Mouse (Mus musculus): ENCODE measurements around the gene G430095P16Rik. TPM values are rescaled to one million over a fixed set of nuclear protein-coding genes. Genes with fewer than 3 reads are reported as not detected.
A peak's percentile ranks its signal among the peaks of the same experiment; 100 is the strongest.

G430095P16Rik gene
- total RNA-seq (2021), result under 1 TPM in 1 of 2 experiments, not detected in 1; 0.46 TPM
- long read RNA-seq, experiment 1, result 0 reads
- long read RNA-seq, experiment 2, result 0 reads

- DNase-seq, result peak; percentile 54 to 79
Measured at GRCm38 (mm10) chr8:84722850-84723570, at the start of gene G430095P16Rik. Gene G430095P16Rik, plus strand, starts transcription at chr8:84723007.

DNA sequence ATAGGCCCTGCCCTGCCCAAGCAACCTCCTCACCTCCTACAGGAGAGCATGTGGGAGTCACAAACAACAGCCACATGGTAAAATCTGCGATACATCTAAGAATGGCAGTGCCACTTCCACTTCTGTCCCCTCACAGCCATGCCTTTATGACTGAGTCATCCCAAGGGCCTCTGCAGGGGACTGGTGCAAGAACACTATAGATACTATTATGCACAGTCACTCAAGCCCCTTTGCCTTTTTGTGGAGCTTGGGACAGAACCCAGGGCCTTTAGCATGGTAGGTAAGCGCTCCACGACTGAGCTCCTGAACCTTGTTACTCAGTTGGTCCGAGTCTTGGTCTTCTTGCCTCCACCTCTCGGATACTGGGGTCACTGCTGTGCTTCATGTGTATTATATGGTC is 45.5 kb upstream of the G430095P16Rik start:
- DNase-seq, result no peak

- DNase-seq, result no peak
Measured at GRCm38 (mm10) chr8:84681476-84681875, 41.3 kb upstream of the G430095P16Rik start.

GRCm38 (mm10) chr8:84682257-84682656 is 40.5 kb upstream of the G430095P16Rik start:
- no peak for DNase-seq

GRCm38 (mm10) chr8:84684537-84684936 is 38.3 kb upstream of the G430095P16Rik start:
- no peak for DNase-seq

GRCm38 (mm10) chr8:84686191-84687002 is 36.4 kb upstream of the G430095P16Rik start, which contains the start of gene Trmt1:
Gene Trmt1, plus strand, starts transcription at chr8:84686307.
- peak; percentile 60 to 65 for DNase-seq

GRCm38 (mm10) chr8:84687003-84687704 is 35.7 kb upstream of the G430095P16Rik start:
- peak; percentile 54 to 56 for DNase-seq

GRCm38 (mm10) chr8:84687705-84688100 is 35.1 kb upstream of the G430095P16Rik start, which contains the start of gene Nacc1:
Gene Nacc1, minus strand, starts transcription at chr8:84687862.
- peak; percentile 94 to 97 for DNase-seq

DNA sequence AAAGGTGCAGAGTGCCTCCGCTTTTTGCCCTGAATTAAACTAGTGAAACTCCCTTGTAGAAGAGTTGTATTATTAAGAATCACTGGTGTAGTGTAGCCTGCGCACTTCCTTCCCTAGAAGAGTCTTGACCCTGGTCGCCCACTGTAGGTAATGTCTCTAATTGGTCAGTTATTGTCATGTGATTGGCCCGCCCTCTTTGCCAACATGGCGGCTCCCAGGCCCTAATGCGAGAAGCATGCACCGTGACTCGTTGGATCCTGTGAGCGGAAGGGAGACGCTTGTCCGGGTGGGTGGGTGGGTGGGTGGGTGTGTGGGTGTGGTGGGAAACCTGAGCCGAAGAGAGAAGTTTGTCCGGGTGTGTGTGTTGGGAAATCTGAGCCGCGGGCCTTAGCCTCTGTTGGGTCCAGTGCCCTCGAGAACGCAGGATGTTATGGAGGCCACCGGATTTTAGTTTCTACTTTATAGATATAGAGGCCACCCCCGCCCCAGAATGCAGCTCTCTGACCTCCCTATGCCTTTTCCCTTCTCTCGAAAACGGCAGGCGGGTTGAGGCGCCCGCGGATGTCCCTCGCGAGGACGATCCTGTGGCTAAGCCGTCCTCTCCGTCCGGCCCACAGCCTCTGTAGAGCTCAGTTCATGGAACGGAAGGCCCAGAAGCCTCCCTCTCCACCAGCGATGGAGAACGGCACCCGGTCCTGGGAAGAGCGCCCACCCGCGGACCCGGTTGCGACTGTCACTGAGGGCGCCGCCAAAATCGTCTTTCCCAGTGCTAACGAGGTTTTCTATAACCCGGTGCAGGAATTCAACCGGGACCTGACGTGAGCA is 33.5 kb upstream of the G430095P16Rik start:
- DNase-seq, result peak; percentile 90 to 91

GRCm38 (mm10) chr8:84693332-84693731 is 29.5 kb upstream of the G430095P16Rik start:
- DNase-seq, result no peak

DNA sequence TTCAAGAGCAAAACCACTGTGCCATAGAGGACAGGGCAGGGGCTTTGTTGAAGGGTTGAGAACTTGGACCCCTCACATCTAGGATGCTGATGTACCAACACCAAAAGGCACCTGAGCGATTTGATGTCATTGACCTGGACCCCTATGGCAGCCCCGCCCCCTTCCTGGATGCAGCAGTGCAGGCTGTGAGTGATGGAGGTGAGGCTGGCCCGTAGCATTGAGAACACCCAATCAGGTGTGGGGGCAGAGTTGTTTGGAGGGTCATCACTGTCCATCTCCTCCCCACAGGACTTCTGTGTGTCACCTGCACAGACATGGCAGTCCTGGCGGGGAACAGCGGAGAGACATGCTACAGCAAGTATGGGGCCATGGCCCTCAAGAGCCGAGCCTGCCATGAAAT is 27.7 kb upstream of the G430095P16Rik start:
- DNase-seq, result no peak

GRCm38 (mm10) chr8:84697166-84698130 is 25.4 kb upstream of the G430095P16Rik start:
- no peak for DNase-seq

DNA sequence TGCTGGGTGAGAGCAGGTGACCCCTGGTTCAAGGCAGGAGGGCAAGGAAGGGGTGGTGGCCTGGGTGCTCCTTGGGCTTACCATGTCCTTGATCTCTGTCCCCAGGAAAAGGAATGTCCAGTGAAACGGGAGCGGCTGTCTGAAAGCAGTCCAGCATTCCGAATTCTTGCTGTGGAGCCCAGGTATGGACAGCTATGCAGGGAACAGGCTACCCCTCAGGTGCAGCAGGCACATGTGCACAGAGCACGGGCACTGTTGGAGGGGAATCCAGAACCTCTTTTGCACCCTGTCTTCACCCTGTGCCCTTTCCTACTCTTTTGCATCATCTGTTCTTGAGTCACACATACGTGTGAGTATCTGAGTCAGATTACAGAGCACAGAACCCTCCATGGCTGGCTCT is 24.5 kb upstream of the G430095P16Rik start:
- no peak for DNase-seq

DNA sequence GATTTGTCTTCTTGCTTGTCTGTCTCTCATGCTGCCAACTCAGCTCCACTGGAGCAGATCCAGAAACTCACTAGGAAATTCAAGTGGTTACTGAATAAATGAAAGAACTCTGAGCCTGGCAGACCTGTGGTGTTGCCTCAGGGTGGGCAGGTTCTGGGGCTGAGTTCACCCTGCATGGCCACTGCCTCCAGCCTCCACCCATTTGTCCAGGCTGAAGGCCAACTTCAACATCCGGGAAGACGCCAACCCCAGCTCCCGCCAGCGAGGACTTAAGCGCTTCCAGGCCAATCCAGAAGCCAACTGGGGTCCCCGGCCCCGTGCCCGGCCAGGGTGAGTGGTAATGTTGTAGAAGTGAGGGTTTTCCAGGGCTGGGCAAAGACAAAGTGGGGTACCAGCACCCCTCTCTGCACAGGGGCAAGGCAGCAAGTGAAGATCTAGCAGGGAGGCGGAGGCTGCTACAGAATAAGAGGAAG is 23.8 kb upstream of the G430095P16Rik start:
- DNase-seq, result peak; percentile 62 to 77

DNA sequence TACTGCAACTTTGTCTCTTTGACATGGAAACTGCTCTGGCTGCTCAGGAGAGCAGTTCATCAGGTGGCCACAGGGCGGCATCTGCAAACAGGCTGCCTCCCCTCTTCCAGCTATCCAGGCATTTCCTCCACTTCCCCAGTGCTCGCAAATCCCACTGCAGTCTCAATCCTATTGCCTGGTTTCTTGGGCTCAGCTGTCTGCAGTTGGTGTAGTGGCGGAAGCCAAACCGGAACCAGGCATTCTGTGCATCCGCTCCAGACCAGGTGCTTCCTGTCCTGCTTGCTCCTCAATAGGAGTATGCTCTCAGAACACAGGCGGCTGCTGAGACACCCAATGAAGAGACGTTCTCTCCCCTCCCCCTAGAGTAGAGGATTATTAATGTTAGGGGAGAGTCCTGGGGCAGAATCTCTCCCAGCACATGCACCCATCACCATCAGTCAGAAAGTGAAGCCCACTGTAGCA is 22.9 kb upstream of the G430095P16Rik start:
- peak; percentile 59 to 68 for DNase-seq

DNA sequence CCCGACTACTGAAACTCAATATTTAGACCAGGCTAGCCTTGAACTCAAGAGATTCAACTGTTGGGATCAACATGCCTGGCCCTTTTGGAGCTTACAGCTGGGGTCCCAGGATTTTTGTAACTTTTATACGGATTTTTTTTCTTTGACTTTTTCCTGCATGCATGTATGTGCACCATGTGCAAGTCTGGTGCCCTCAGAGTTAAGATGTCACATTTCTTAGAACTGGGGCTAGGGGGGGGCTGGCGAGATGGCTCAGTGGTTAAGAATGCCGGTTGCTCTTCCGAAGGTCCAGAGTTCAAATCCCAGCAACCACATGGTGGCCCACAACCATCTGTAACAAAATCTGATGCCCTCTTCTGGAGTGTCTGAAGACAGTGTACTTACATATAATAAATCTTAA is 22.3 kb upstream of the G430095P16Rik start:
- no peak for DNase-seq

DNA sequence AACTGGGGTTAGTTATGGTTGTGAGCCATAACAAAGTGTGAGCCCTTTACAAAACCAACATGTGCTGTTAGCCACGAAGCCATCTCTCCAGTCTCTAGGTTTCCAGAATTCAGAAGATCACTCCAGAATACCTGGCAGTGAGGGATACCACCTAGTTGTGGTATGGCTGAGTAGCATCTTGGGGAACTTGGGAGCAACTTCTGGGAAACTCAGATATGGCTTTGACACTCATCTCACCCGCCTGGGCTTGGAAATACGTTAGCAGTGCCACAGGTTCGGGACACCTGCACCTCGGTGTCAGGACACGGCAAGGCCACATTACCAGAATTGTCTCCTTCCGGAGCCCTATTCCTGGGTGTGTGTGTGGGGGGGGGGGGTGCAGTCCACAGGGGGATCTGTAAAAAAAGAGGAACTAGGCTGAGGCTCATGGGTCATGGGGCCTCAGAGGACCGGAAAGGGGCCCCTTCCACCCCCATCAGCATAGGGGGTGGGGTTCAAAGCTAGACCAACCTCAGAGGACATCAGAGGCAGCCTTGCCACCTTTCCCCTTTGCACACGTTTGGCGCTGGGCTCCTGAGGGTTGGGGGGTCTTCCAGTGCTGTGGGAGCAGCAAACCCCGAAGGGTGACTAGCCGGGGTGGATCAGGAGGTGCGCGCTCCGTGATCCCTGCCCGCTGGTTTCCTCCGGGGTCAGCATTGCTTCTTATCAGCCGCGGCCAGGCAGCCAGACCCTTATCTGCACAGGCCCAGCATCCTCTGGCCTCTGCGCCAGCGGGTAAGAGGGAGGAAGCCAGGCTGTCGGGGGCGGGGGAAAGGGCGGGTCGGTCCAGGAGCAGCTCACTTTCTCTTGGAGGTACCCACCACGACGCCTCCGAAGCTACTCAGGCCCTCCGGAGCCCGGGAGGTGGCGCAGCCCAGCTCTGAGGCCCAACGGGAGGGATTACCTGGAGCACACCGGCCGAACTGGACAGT is 21.6 kb upstream of the G430095P16Rik start, which contains the start of gene Lyl1:
Gene Lyl1 (plus strand): TSS at position 517 of the 971 bp plus-strand sequence.
- peak; percentile 66 to 76 for DNase-seq

- no peak for DNase-seq
Measured at GRCm38 (mm10) chr8:84702561-84702960, 20.2 kb upstream of the G430095P16Rik start.
